Mouse (Mus musculus) adrenal gland, adult 10 weeks (tissue): Measurements from ENCODE around the gene H1fx. TPM values are rescaled to one million over a fixed set of nuclear protein-coding genes. Genes with fewer than 3 reads are reported as not detected.

ENCODE experiments used
- polyA plus RNA-seq: library from polyadenylated mRNA; stranded (reverse); fragments of 350-450 nt; fragmentation: Illumina TruSeq; extraction: RNeasy Lipid Tissue Mini Kit (QIAGEN cat#74804); gene quantifications from one replicate; pipeline ENCODE4 v1.2.3, GENCODE M21; 2014; ENCODE audit warnings: low read depth, low replicate concordance

The H1fx gene
- polyA plus RNA-seq: not detected

GRCm38 (mm10) chr6:87981547-87982256, at the start of gene H1fx:
Gene H1fx (minus strand): TSS chr6:87981637.

Other genes starting within 250 kb of the H1fx start
- not detected for gene Gp9, start 203.6 kb downstream of the H1fx start, polyA plus RNA-seq
- gene Rab43, start 169.5 kb downstream of the H1fx start, polyA plus RNA-seq: 5.8 TPM
- gene Gm45140, start 145.8 kb downstream of the H1fx start, polyA plus RNA-seq: not detected
- gene Isy1, start 142.8 kb downstream of the H1fx start, polyA plus RNA-seq: 15.8 TPM
- gene Cnbp, start 130.5 kb downstream of the H1fx start, polyA plus RNA-seq: 1,128 TPM
- gene Copg1, start 93.8 kb downstream of the H1fx start, polyA plus RNA-seq: 31.1 TPM
- gene Hmces, start 67.7 kb downstream of the H1fx start, polyA plus RNA-seq: 5.5 TPM
- gene Rab7, start 63.6 kb upstream of the H1fx start, polyA plus RNA-seq: 441 TPM
- 144 TPM for gene Rpn1, start 102.8 kb upstream of the H1fx start, polyA plus RNA-seq
- 10.2 TPM for gene Gata2, start 212.3 kb upstream of the H1fx start, polyA plus RNA-seq
- not detected for gene Dnajb8, start 240.6 kb upstream of the H1fx start, polyA plus RNA-seq